Mouse (Mus musculus) kidney, postnatal 0 days (tissue): ENCODE results near the gene 1700034J05Rik. TPM values are rescaled to one million over a fixed set of nuclear protein-coding genes. Genes with fewer than 3 reads are reported as not detected.

Experiments used
- ATAC-seq: fragments of 200-750 bp; cut with Nextera tagmentation; replicated peaks from 2 replicates; pipeline ENCODE4 v1.8.0; 2017; ENCODE audit warnings: low read depth, moderate number of reproducible peaks, moderate TSS enrichment, moderate library complexity; ENCODE audit not compliant: low FRiP score
- DNase-seq: peaks from one replicate; pipeline ENCODE4 v3.0.0-alpha.2; 2016; ENCODE audit warnings: low spot score
- H3K27ac ChIP-seq: fragments of 300-500 bp; sonication (generic); 2 replicates; pipeline ENCODE4 v1.5.1; 2014; ENCODE audit warnings: mild to moderate bottlenecking
- H3K27me3 ChIP-seq: fragments of 300-500 bp; sonication (generic); 2 replicates; pipeline ENCODE4 v1.6.1; 2014; ENCODE audit warnings: low read length, mixed read lengths; ENCODE audit not compliant: insufficient read depth
- H3K36me3 ChIP-seq: fragments of 300-500 bp; sonication (generic); 2 replicates; pipeline ENCODE4 v1.6.1; 2014; ENCODE audit warnings: low read length, mixed read lengths; ENCODE audit not compliant: insufficient read depth
- H3K4me1 ChIP-seq: fragments of 300-500 bp; sonication (generic); replicated peaks from 2 replicates; pipeline ENCODE4 v1.6.1; 2014; ENCODE audit warnings: antibody characterized with exemption, low read length, mixed read lengths; ENCODE audit not compliant: insufficient read depth
- H3K4me2 ChIP-seq: fragments of 300-500 bp; sonication (generic); 2 replicates; pipeline ENCODE4 v1.6.1; 2014; ENCODE audit warnings: mild to moderate bottlenecking, low read length, moderate library complexity, mixed read lengths
- H3K4me3 ChIP-seq: fragments of 300-500 bp; sonication (generic); replicated peaks from 2 replicates; pipeline ENCODE4 v1.5.1; 2014; ENCODE audit warnings: low read depth, low read length
- H3K9ac ChIP-seq: fragments of 300-500 bp; sonication (generic); 2 replicates; pipeline ENCODE4 v1.6.1; 2014; ENCODE audit warnings: low read depth, low read length
- H3K9me3 ChIP-seq: fragments of 300-500 bp; sonication (generic); replicated peaks from 2 replicates; pipeline ENCODE4 v1.6.1; 2016; ENCODE audit warnings: low read length, inconsistent platforms, mixed read lengths
- CTCF ChIP-seq: IDR thresholded peaks from 2 replicates; pipeline ENCODE4 v1.5.1; 2016; ENCODE audit warnings: antibody characterized with exemption, low read depth, mild to moderate bottlenecking, moderate library complexity
- WGBS: fragments of 180-500 bp; shearing (Covaris S2); extraction: QIAGEN DNeasy Blood & Tissue Kit; methylation state at CpG from one replicate; pipeline ENCODE4 v1.1.7; 2014; 5-methylcytosine and 5-hydroxymethylcytosine counted together
- polyA plus RNA-seq: library from polyadenylated mRNA; unstranded; fragments of >200 nt; fragmentation: Nextera tagmentation; extraction: Ambion mirVana; gene quantifications from 2 replicates; pipeline ENCODE4 v1.2.1, GENCODE M21; 2015

1700034J05Rik gene
- polyA plus RNA-seq: 0.09 TPM in 1 of 2 replicates, not detected in the other

GRCm38 (mm10) chr6:146954258-146954657, at the start of gene 1700034J05Rik:
1700034J05Rik (minus strand) TSS chr6:146954422.
- no peak for ATAC-seq
- Histone ChIP-seq H3K4me1 (0 out of 2 replicates have a peak, but pooled peaks cover 5% of the 10 kb centered on the region), H3K4me2 (no peak within 1 kb of the TSS), H3K4me3 (no peak within 1 kb of the TSS), H3K9ac (no peak within 1 kb of the TSS), H3K36me3 (no peaks in the 10 kb centered on the region), H3K27me3 (no peaks in the 10 kb centered on the region), H3K27ac (no peak within 1 kb of the TSS), H3K9me3 (no peaks in the 10 kb centered on the region)
- no peak for DNase-seq
- TF ChIP-seq CTCF: no peak
- 100% methylated on average over 1 of the region's 1 CpGs for WGBS

GRCm38 (mm10) chr6:146999755-147000154, 45.5 kb upstream of the 1700034J05Rik start:
- ATAC-seq (peak; percentile 29; the same call in 1 of the 2 replicates), DNase-seq (no peak)
- Histone ChIP-seq H3K36me3 (peaks cover 34% of the 10 kb centered on the region), H3K9ac (no peak overlapping the region), H3K4me2 (no peak overlapping the region), H3K4me3 (no peak overlapping the region), H3K27me3 (no peaks in the 10 kb centered on the region), H3K4me1 (no peaks in the 10 kb centered on the region), H3K9me3 (no peaks in the 10 kb centered on the region), H3K27ac (no peak overlapping the region)
- 41% methylated on average over 2 of the region's 2 CpGs for WGBS
- no peak for TF ChIP-seq CTCF

- no peaks in the 10 kb centered on the region for H3K9me3 ChIP-seq
- H3K27me3 ChIP-seq: no peaks in the 10 kb centered on the region
- no peak overlapping the region for H3K9ac ChIP-seq
- no peaks in the 10 kb centered on the region for H3K4me1 ChIP-seq
- no peak overlapping the region for H3K27ac ChIP-seq
- H3K4me3 ChIP-seq: no peak overlapping the region
- TF ChIP-seq CTCF: no peak
- ATAC-seq (no peak), DNase-seq (no peak)
- H3K4me2 ChIP-seq: no peak overlapping the region
- WGBS: 57% methylated on average over 9 of the region's 9 CpGs
- H3K36me3 ChIP-seq: peaks cover 34% of the 10 kb centered on the region
Observed at GRCm38 (mm10) chr6:146999302-146999701, 45.1 kb upstream of the 1700034J05Rik start.

- H3K9me3 ChIP-seq: no peaks in the 10 kb centered on the region
- no peak overlapping the region for H3K4me2 ChIP-seq
- ATAC-seq (no peak), DNase-seq (no peak)
- no peaks in the 10 kb centered on the region for H3K4me1 ChIP-seq
- WGBS: 84% methylated on average over 4 of the region's 4 CpGs
- no peak overlapping the region for H3K4me3 ChIP-seq
- no peak for TF ChIP-seq CTCF
- H3K36me3 ChIP-seq: peaks cover 34% of the 10 kb centered on the region
- no peak overlapping the region for H3K27ac ChIP-seq
- no peaks in the 10 kb centered on the region for H3K27me3 ChIP-seq
- H3K9ac ChIP-seq: no peak overlapping the region
Observed at GRCm38 (mm10) chr6:146998710-146999109, 44.5 kb upstream of the 1700034J05Rik start.

- H3K27me3 ChIP-seq: no peaks in the 10 kb centered on the region
- no peak overlapping the region for H3K4me3 ChIP-seq
- peaks cover 33% of the 10 kb centered on the region for H3K36me3 ChIP-seq
- WGBS: 84% methylated on average over 6 of the region's 6 CpGs
- H3K9me3 ChIP-seq: no peaks in the 10 kb centered on the region
- H3K4me2 ChIP-seq: no peak overlapping the region
- no peaks in the 10 kb centered on the region for H3K4me1 ChIP-seq
- no peak overlapping the region for H3K27ac ChIP-seq
- DNase-seq: no peak
- no peak for TF ChIP-seq CTCF
- ATAC-seq: no peak
- no peak overlapping the region for H3K9ac ChIP-seq
Observed at GRCm38 (mm10) chr6:146997006-146997405, 42.8 kb upstream of the 1700034J05Rik start.

GRCm38 (mm10) chr6:146995878-146996277, 41.7 kb upstream of the 1700034J05Rik start:
- DNase-seq (no peak), ATAC-seq (no peak)
- no peaks in the 10 kb centered on the region for H3K4me1 ChIP-seq
- no peak overlapping the region for H3K27ac ChIP-seq
- no peaks in the 10 kb centered on the region for H3K27me3 ChIP-seq
- H3K4me2 ChIP-seq: no peak overlapping the region
- H3K9ac ChIP-seq: no peak overlapping the region
- peaks cover 23% of the 10 kb centered on the region for H3K36me3 ChIP-seq
- H3K4me3 ChIP-seq: no peak overlapping the region
- no peaks in the 10 kb centered on the region for H3K9me3 ChIP-seq
- 94% methylated on average over 6 of the region's 6 CpGs for WGBS
- TF ChIP-seq CTCF: no peak

- TF ChIP-seq CTCF: no peak
- peaks cover 20% of the 10 kb centered on the region; the same call in 1 of the 2 replicates for H3K36me3 ChIP-seq
- no peak overlapping the region for H3K4me3 ChIP-seq
- DNase-seq (no peak), ATAC-seq (no peak)
- 91% methylated on average over 2 of the region's 2 CpGs for WGBS
- H3K9ac ChIP-seq: no peak overlapping the region
- H3K4me1 ChIP-seq: no peaks in the 10 kb centered on the region
- no peaks in the 10 kb centered on the region for H3K9me3 ChIP-seq
- H3K27me3 ChIP-seq: no peaks in the 10 kb centered on the region
- H3K4me2 ChIP-seq: no peak overlapping the region
- no peak overlapping the region for H3K27ac ChIP-seq
Observed at GRCm38 (mm10) chr6:146995391-146995790, 41.2 kb upstream of the 1700034J05Rik start.
